Mouse (Mus musculus) large intestine, adult 2 months (tissue): Measurements from ENCODE around the gene Ppp2r1b. TPM values are rescaled to one million over a fixed set of nuclear protein-coding genes. Genes with fewer than 3 reads are reported as not detected.

Experiments
- DNase-seq: peaks from one replicate; pipeline ENCODE4 v3.0.0-alpha.2; 2012; ENCODE audit warnings: low read depth, low spot score
- WGBS: fragments of 180-500 bp; shearing (Covaris S2); methylation state at CpG from one replicate; pipeline ENCODE4 v1.1.7; 2018; 5-methylcytosine and 5-hydroxymethylcytosine counted together
- polyA plus RNA-seq: library from polyadenylated mRNA; depleted of rRNA; stranded (reverse); fragments of >200 nt; gene quantifications from 2 replicates; pipeline ENCODE4 v1.2.3, GENCODE M21; 2012

Ppp2r1b gene
- polyA plus RNA-seq, 1 experiment: 7.0 TPM

DNA sequence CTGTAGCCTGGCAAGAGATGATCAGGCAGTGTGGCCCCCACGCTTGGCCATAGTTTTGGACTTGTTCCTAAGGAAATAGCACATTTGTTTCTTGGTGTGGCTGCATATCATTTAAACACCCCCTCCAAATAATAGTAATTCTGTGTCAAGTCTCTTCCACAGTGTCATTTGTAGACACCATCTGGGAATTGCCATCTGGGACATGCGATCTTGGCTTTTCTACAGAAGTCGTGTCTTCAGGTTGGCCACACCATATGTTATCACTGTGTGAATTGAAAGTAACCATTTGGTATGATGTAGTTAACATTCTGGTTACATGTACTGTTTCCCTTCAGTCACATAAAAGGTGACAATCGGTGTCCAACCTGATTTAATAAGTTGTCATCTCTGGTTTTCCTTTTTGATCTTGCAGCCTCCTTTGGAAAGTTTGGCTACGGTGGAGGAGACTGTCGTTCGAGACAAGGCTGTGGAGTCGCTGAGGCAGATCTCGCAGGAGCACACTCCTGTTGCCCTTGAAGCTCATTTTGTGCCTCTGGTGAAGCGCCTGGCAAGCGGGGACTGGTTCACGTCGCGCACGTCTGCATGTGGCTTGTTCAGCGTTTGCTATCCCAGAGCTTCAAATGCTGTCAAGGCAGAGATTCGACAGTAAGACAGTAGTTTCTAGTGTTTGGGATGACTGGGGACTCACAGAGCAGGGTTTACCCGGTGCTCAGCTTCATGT is 16.2 kb downstream of the Ppp2r1b start:
- DNase-seq: no peak
- WGBS: 92% methylated on average over 18 of the region's 18 CpGs

DNA sequence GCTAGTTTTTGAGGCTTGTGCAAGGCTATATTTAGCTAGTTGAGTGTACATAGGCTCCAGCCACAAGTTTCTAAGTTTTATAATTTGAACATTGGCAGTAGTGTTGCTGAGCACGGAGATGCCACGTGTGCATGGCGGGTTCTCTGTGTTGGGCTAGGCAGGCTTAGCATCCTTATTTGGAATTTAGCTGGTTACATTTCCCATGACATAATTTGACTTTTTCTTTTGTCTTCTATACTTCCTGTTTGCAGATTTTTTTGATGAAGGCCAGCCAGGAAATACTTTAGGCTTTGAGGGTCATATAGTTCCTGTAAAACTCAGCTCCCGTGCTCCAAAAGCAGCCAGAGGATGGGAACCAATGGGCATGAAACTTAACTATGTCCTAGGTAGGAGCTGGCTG is 18.7 kb downstream of the Ppp2r1b start:
- DNase-seq: no peak
- WGBS: 80% methylated on average over 4 of the region's 4 CpGs

DNA sequence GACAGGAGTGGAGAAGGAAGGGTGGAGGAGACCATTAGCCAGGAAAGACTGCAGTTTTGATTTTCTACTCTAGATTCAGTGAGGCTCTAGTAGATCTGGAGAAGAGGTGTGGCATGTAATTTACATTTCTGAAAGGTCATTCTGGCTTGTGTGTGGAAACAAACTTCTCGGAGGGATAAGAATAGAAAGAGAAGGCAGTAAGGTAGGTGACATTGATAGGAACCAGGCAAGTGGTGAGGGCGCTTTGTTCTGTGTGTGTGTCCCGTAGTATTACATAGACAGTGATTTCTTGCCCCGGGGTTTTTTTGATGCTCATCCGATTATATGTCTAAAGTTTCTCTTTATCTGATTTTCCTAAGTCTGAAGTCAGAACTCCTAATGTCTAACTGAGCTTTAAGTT is 19.8 kb downstream of the Ppp2r1b start:
- WGBS: 73% methylated on average over 5 of the region's 5 CpGs
- DNase-seq: no peak

DNA sequence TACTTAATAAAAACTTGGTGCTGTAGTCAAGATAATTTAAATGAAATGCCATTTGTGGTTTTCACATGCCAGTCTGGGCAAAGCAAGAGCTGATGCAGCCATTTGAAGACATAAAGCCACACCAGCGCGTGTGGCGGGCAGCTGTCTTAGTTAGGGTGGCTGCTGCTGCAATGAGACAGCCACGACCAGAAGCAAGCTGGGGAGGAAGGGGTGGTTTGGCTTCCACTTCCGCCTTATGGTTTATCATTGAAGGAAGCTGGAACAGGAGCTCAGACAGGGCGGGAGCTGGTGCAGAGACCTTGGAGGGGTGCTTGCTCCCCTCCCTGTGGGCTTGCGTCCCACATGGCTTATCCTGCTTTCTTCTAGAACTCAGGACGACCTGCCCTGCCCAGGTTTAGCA is 20.7 kb downstream of the Ppp2r1b start:
- no peak for DNase-seq
- WGBS: 81% methylated on average over 8 of the region's 8 CpGs

- WGBS: 83% methylated on average over 6 of the region's 6 CpGs
- no peak for DNase-seq
Measured at GRCm38 (mm10) chr9:50867015-50867414, 21.9 kb downstream of the Ppp2r1b start.

- 80% methylated on average over 2 of the region's 2 CpGs for WGBS
- no peak for DNase-seq
Measured at GRCm38 (mm10) chr9:50868182-50868581, 23.1 kb downstream of the Ppp2r1b start.

- WGBS: 75% methylated on average over 9 of the region's 9 CpGs
- no peak for DNase-seq
Measured at GRCm38 (mm10) chr9:50873210-50873609, 28.1 kb downstream of the Ppp2r1b start.

DNA sequence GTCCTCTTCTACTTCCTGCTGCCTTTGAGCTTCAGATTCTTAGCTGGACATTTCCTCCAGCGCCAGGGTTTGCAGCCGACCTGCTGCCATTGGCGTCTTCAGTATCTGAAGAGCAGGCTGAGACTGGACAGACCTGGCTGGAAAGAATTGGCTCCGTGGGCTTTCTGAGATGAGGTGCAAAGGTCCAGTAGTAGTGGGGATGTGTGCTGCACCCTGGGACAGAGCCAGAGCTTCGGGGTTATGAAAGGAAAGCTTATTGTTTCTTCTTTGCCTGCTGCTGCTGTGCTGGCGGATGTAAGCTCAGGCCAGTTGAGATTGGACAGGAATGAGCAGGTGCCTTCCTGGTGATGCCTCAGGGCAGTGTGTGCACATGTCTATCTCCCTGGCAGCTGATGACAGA is 28.9 kb downstream of the Ppp2r1b start:
- no peak for DNase-seq
- 85% methylated on average over 6 of the region's 6 CpGs for WGBS

DNA sequence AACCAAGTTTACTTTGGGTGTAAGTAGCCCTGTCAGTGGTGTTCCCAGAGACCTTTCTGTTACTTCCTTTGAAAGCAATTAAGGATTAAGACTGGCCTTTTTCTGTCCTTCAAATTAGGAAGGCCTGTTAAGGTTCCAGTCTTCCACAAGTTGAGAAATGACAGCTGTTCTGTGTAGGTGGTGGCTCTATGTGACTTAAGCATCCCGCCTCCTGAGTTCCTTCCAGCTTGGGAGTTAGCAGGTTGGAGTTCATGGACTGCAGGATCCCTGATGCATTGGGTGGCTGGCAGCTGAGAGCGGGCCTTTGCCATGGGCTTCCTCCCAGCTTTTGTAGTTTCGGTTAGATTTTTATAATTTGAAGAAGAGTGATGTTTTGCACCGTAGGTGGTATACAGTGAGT is 30.4 kb downstream of the Ppp2r1b start:
- 95% methylated on average over 4 of the region's 4 CpGs for WGBS
- no peak for DNase-seq

DNA sequence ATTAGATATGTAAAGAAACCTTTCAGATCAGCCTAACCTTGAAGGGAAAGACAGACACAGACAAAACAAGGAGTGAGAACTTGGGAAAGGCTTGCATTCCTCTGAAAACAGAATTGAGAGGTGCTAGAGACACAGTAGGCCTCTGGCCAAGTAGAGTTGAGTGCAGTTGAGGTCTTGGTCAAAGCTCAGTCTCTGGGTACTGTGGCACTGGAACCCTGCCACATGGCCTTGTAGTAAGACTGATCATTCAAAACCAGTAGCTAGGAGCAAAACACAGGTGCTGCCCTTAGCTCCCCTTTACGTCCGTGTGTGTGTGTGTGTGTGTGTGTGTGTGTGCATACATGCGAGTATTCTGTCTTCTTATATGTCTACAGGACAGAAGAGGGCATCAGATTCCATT is 31.2 kb downstream of the Ppp2r1b start:
- DNase-seq: no peak
- 97% methylated on average over 3 of the region's 3 CpGs for WGBS

- DNase-seq: no peak
Measured at GRCm38 (mm10) chr9:50877431-50877830, 32.3 kb downstream of the Ppp2r1b start.

GRCm38 (mm10) chr9:50882183-50882582 is 37.1 kb downstream of the Ppp2r1b start:
- DNase-seq: no peak
- 82% methylated on average over 2 of the region's 2 CpGs for WGBS

More at GRCm38 (mm10) chr9:50877431-50877830, 32.3 kb downstream of the Ppp2r1b start:
- WGBS: 51% methylated on average over 3 of the region's 3 CpGs

DNA sequence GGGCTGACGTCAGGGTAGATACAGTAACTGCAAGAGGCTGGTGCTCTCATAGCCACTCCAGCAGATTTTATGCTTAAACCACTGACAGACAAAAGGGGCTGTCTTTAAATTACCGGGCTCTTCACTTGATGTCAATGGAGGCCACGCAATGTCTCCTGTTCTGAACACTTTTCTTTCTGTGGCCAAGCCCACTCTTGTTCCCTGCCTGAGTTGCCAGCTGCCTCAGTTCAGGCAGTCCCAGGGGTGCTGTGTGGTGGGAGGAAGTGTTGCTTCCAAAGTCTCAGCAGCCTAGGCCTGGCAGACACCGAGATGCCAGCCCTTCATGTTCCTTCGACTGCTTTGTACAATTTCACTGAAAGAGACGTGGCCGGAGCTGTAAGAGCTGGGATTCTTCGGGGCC is 39.0 kb downstream of the Ppp2r1b start:
- 65% methylated on average over 8 of the region's 8 CpGs for WGBS
- no peak for DNase-seq

DNA sequence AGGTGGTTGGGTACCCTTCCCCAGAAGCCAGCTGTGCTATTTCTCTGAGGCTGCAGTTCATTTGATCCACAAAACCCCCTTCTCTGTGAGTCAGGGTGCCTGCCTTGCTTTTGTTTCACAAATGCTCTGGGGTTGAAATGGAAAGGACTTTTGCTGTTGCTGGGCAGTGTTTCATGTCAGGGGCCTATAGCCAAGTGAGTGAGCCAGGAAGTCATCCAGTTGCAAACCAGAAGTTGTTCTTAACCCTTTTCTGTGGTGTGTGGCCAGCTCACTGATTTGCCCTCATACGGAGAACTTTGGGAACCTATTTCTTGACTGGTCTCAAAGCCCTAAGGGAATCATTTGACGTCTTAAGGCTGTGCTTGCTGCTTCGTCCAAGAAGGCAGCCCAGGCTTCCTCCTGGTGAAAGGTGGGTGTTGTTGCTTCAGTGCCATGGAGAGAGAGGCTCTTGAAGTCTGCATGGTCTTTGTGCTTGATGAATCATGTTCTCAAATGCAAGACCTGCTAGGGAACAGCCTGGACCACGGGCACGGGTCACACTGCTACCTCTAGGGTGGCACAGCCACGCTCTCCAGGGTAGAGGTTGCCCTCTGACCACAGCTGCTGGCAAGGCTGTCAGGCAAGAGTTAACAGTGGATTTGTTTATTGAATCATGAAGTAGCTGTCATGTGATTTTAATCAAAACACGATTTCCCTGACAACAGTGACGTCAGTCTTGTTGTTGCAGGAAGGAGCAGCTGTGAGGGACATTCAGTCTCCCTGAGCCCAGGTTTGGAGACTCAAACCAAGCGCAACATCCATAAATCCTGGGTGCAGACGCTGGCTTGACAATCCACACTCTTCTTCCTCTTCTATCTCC is 39.9 kb downstream of the Ppp2r1b start:
- 39% methylated on average over 10 of the region's 10 CpGs for WGBS
- peak; percentile 40 for DNase-seq

DNA sequence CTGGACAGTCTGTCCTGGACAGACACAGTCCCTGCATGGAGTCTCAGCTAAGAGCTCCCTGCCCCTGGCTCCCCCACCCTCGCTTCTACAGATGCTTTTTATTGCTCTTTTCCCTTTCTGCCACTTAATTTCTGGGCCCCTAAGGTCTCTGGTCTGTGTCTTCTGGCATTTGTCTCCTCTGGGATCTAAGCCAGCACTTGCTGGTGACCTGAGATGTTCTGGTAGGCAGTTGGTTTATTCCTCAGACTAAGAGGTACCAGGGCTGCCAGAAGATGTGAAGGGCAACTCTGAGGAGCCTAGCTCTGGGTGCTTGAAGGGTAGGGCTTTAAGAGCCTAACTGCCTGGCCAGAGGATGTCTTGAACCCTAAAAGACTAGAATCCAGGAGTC is 40.5 kb downstream of the Ppp2r1b start:
- no peak for DNase-seq
- WGBS: 22% methylated on average over 1 of the region's 1 CpGs

GRCm38 (mm10) chr9:50886870-50887269 is 41.8 kb downstream of the Ppp2r1b start:
- WGBS: 69% methylated on average over 1 of the region's 1 CpGs
- DNase-seq: no peak

DNA sequence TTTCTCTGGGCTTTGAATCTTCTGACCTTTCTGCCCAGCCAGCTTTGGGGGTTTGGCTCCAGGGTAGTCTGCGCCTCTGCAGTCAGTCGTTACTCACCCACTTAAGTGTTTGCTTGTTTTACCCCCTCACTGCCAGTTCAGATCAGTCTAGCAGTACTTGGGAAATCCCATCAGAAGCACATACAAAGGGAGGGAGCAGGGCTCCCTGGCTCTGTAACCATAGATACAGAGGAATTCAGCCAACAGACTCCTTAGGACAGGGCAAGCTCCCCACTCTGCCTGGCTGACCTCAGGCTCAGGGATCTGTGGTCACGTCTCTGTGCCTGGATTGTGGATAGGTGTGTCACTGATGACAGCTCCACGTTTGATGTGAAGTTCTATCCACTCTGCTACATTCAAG is 42.2 kb downstream of the Ppp2r1b start:
- 44% methylated on average over 4 of the region's 4 CpGs for WGBS
- DNase-seq: no peak

GRCm38 (mm10) chr9:50889211-50889610 is 44.1 kb downstream of the Ppp2r1b start:
- DNase-seq: no peak
- WGBS: 32% methylated on average over 6 of the region's 6 CpGs

GRCm38 (mm10) chr9:50889964-50890363 is 44.9 kb downstream of the Ppp2r1b start:
- 92% methylated on average over 4 of the region's 4 CpGs for WGBS
- no peak for DNase-seq

DNA sequence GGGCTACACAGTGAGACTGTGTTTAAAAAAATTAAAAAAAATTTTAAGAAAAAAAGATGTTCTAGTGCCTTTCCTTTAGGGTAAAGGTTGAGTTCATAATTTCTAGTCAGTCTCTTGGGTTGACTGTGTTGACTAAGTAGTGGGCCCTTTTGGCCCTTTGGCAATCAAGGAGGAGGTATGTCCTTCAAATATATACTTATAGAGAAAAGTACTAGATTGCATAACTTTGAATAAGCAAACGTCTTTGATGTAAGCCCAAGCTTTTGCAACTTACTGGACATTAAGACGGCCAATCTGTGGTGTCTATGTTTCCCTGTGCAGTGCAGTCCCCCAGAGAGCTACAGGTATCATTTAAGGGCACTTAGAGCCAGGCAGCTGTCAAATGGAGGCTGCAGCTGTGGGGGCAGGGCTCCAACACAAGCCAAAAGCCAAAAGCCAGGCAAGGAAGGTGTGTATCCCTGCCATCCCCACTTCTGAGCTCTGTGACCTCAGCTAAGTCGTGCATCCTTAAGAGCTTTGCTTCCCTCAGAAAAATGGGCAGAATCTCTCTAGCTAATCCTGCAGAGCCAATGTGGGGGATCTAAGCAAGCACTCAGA is 45.5 kb downstream of the Ppp2r1b start:
- WGBS: 74% methylated on average over 3 of the region's 3 CpGs
- no peak for DNase-seq

- 76% methylated on average over 4 of the region's 4 CpGs for WGBS
- DNase-seq: no peak
Measured at GRCm38 (mm10) chr9:50893665-50894064, 48.6 kb downstream of the Ppp2r1b start.
